Mouse (Mus musculus) olfactory bulb, adult 2 months (tissue): ENCODE measurements around the gene Tex33.

ENCODE experiments used
- CTCF ChIP-seq: fragments of 200-500 bp; IDR thresholded peaks from 2 replicates; pipeline ENCODE4 v1.5.1; 2012; ENCODE audit warnings: low read depth, mild to moderate bottlenecking, low read length, moderate library complexity; ENCODE audit not compliant: insufficient read depth
- POLR2A ChIP-seq: fragments of 200-500 bp; IDR thresholded peaks from 2 replicates; pipeline ENCODE4 v1.6.1; 2012; ENCODE audit warnings: mild to moderate bottlenecking, low read depth, low read length, moderate library complexity; ENCODE audit not compliant: insufficient read depth

- no peak for TF ChIP-seq CTCF
- TF ChIP-seq POLR2A = no peak
These were observed 33.4 kb upstream of the Tex33 start for GRCm38 (mm10) chr15:78429139-78429459.
